17 mouse cellular contexts compared by ENCODE assay signal in the genomic region with DNA sequence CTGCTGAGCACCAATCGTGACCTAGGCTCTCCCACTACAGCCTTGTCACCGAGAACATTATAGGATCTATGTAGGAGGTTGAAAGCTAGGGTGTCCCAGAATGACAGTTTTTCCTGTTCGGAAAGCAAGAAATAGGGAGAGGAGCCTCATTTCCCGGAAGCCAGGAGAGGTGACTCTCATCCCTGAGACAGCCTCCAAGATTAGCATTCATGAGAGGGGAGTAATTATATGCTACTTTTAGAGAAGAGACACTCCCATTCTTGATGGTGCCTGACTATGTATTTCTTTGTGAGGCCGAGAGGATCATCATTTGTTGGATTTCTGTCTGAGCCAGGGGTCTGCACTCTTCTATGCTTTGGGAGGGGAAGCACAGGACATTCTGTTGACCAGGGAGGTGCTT. TPM values are rescaled to one million over a fixed set of nuclear protein-coding genes. Genes with fewer than 3 reads are reported as not detected.
DNase-seq lines count a peak whose midpoint lies in the region; ATAC-seq and TF ChIP-seq lines count a peak whose summit lies in the region.
"Had no signal": no experiment of that assay in that cellular context is flagged by ENCODE, and none has a peak within 500 bp of the region (broad histone marks: within the 10 kb centered on the region; RNA-seq: fewer than 3 reads in every experiment).

No protein-coding gene starts in this region.

- H3K27ac ChIP-seq in left cerebral cortex, adult 2 months: peak overlapping the region; percentile 86
- H3K27ac ChIP-seq in forebrain, postnatal 0 days (ENCODE audit: low read depth, low read length): peak overlapping the region; percentile 89
- peak overlapping the region; percentile 17; the same call in 1 of the 2 replicates for H3K27ac ChIP-seq in midbrain, embryonic 11.5 days (ENCODE audit: low read depth, low read length)
- peak overlapping the region; percentile 76 for H3K27ac ChIP-seq in neural tube, embryonic 15.5 days (replicated peaks)
- H3K27ac ChIP-seq: heart, embryonic 10.5 days; stomach, embryonic 15.5 days had no signal

- peaks cover 30% of the 10 kb centered on the region for H3K36me3 ChIP-seq in forebrain, postnatal 0 days (ENCODE audit: insufficient read depth)
- peaks cover 13% of the 10 kb centered on the region; the same call in 1 of the 2 replicates for H3K36me3 ChIP-seq in midbrain, embryonic 11.5 days (ENCODE audit: control insufficient read depth, insufficient read depth, low read length)
- H3K36me3 ChIP-seq in neural tube, embryonic 15.5 days: peaks cover 29% of the 10 kb centered on the region
- H3K36me3 ChIP-seq: heart, embryonic 10.5 days; stomach, embryonic 15.5 days had no signal

- no peak for DNase-seq in left cerebral cortex, adult 2 months (ENCODE audit: extremely low spot score in 1 of 2, low spot score in 2 of 2)
- DNase-seq in left cerebral cortex, adult 18-20 months (ENCODE audit: low spot score in 2 of 2): no peak
- peak; percentile 66 for DNase-seq in forebrain, postnatal 0 days
- DNase-seq in midbrain, embryonic 11.5 days (ENCODE audit: low spot score, missing footprints): no peak
- no peak for DNase-seq in right cerebral cortex, postnatal 10 days (ENCODE audit: low spot score in 2 of 2)
- no peak for DNase-seq in thymus, postnatal 14 days
- no peak for DNase-seq in layer of hippocampus, postnatal 36 days
- DNase-seq: adrenal gland, postnatal 10 days; gastrocnemius, postnatal 25 days; heart, postnatal 4 days; kidney, adult 18-20 months; lung, embryonic 14.5 days had no signal

- ATAC-seq in forebrain, postnatal 0 days: peak; percentile 81
- ATAC-seq in midbrain, embryonic 11.5 days (ENCODE audit: low FRiP score): peak; percentile 58
- ATAC-seq in neural tube, embryonic 15.5 days (ENCODE audit: low FRiP score): peak; percentile 20

- H3K4me2 ChIP-seq in forebrain, postnatal 0 days (ENCODE audit: low read depth): no peak overlapping the region
- no peak overlapping the region; the same call in 1 of the 2 replicates for H3K4me2 ChIP-seq in midbrain, embryonic 11.5 days
- H3K4me2 ChIP-seq in neural tube, embryonic 15.5 days: no peak overlapping the region
- H3K4me2 ChIP-seq: lung, embryonic 14.5 days; stomach, embryonic 15.5 days had no signal

- TF ChIP-seq CTCF in left cerebral cortex, adult 2 months (IDR thresholded peaks at IDR 0.05): no peak
- TF ChIP-seq CTCF in forebrain, postnatal 0 days (IDR thresholded peaks at IDR 0.05; ENCODE audit: low read depth): no peak

- H3K4me1 ChIP-seq in forebrain, postnatal 0 days (ENCODE audit: insufficient read depth): peaks cover 16% of the 10 kb centered on the region
- peaks cover 12% of the 10 kb centered on the region for H3K4me1 ChIP-seq in midbrain, embryonic 11.5 days (ENCODE audit: control insufficient read depth, insufficient read depth, low read length)
- peaks cover 14% of the 10 kb centered on the region for H3K4me1 ChIP-seq in neural tube, embryonic 15.5 days
- H3K4me1 ChIP-seq: megakaryocyte, embryonic 14.5 days; stomach, embryonic 15.5 days had no signal

- WGBS in forebrain, postnatal 0 days: 30% methylated on average over 5 of the region's 5 CpGs
- WGBS in midbrain, embryonic 11.5 days: 74% methylated on average over 5 of the region's 5 CpGs
- WGBS in neural tube, embryonic 15.5 days: 43% methylated on average over 5 of the region's 5 CpGs

- intact Hi-C loops in left cerebral cortex, adult 2 months (cut with DNase I): no loop called here

- H3K4me3 ChIP-seq in left cerebral cortex, adult 2 months: no peak overlapping the region
- H3K4me3 ChIP-seq in forebrain, postnatal 0 days (ENCODE audit: low read depth, low read length): no peak overlapping the region
- H3K4me3 ChIP-seq in midbrain, embryonic 11.5 days (ENCODE audit: low read depth, low read length): no peak overlapping the region
- H3K4me3 ChIP-seq in neural tube, embryonic 15.5 days (replicated peaks): no peak overlapping the region
- H3K4me3 ChIP-seq: heart, embryonic 10.5 days; megakaryocyte, embryonic 14.5 days; stomach, embryonic 15.5 days had no signal

- H3K27me3 ChIP-seq in forebrain, postnatal 0 days (ENCODE audit: insufficient read depth, low read length): no peaks in the 10 kb centered on the region
- H3K27me3 ChIP-seq in midbrain, embryonic 11.5 days (ENCODE audit: control insufficient read depth, insufficient read depth, low read length): no peaks in the 10 kb centered on the region
- no peaks in the 10 kb centered on the region for H3K27me3 ChIP-seq in neural tube, embryonic 15.5 days (replicated peaks)
- H3K27me3 ChIP-seq: stomach, embryonic 15.5 days had no signal

- H3K9ac ChIP-seq in forebrain, postnatal 0 days: no peak overlapping the region
- no peak overlapping the region for H3K9ac ChIP-seq in midbrain, embryonic 11.5 days (ENCODE audit: low read length)
- H3K9ac ChIP-seq in neural tube, embryonic 15.5 days (replicated peaks): no peak overlapping the region
- H3K9ac ChIP-seq: lung, embryonic 14.5 days; stomach, embryonic 15.5 days had no signal

- H3K9me3 ChIP-seq in forebrain, postnatal 0 days (ENCODE audit: low read length): no peaks in the 10 kb centered on the region
- no peaks in the 10 kb centered on the region for H3K9me3 ChIP-seq in midbrain, embryonic 11.5 days (ENCODE audit: control insufficient read depth, low read length)
- H3K9me3 ChIP-seq in neural tube, embryonic 15.5 days (replicated peaks): no peaks in the 10 kb centered on the region
- H3K9me3 ChIP-seq: heart, embryonic 10.5 days; megakaryocyte, embryonic 14.5 days; stomach, embryonic 15.5 days had no signal

RNA-seq across cellular contexts. Expression of a gene that starts 60.0 kb away (rescaled TPM):
- 100 to 1,000 TPM; 241 to 261 TPM for total RNA-seq in left cerebral cortex, adult 2 months (2021)
- total RNA-seq in left cerebral cortex, adult 18-20 months (2021): 100 to 1,000 TPM; 260 to 266 TPM
- total RNA-seq in forebrain, postnatal 0 days (2014; rRNA removed): 586 and 786 TPM in 2 replicates
- 644 and 657 TPM in 2 replicates for polyA plus RNA-seq in forebrain, postnatal 0 days (2015; fragmentation: Nextera tagmentation; extraction: Ambion mirVana)
- polyA plus RNA-seq in midbrain, embryonic 11.5 days (2014; fragmentation: Nextera tagmentation; extraction: Ambion mirVana): 385 and 411 TPM in 2 replicates
- polyA plus RNA-seq in neural tube, embryonic 15.5 days (2015; fragmentation: Nextera tagmentation; extraction: Ambion mirVana): 491 and 612 TPM in 2 replicates
- 100 to 1,000 TPM; 287 to 299 TPM for total RNA-seq in layer of hippocampus, postnatal 36 days (2021)
- polyA plus RNA-seq: liver, adult 2 months had no signal

Comparison
In these comparisons a context has a peak if more than half of its experiments do, and no peak if none do; other contexts are left out.
1. H3K27ac ChIP-seq: peak in every context shown above with its lines; median percentile 89 in forebrain, postnatal 0 days; 86 in left cerebral cortex, adult 2 months; 76 in neural tube, embryonic 15.5 days; 17 in midbrain, embryonic 11.5 days.
2. ATAC-seq: peak in every context shown above with its lines; median percentile 81 in forebrain, postnatal 0 days; 58 in midbrain, embryonic 11.5 days; 20 in neural tube, embryonic 15.5 days.